Mouse (Mus musculus) hindbrain, embryonic 13.5 days (tissue): ENCODE results near the gene Btbd7. TPM values are rescaled to one million over a fixed set of nuclear protein-coding genes. Genes with fewer than 3 reads are reported as not detected.

Source experiments
- ATAC-seq: fragments of 200-750 bp; cut with Nextera tagmentation; 2 replicates; pipeline ENCODE4 v1.8.0; 2017; ENCODE audit warnings: moderate TSS enrichment; ENCODE audit not compliant: low FRiP score
- H3K27ac ChIP-seq: fragments of 300-500 bp; sonication (generic); 2 replicates; pipeline ENCODE4 v1.5.1; 2015; ENCODE audit warnings: inconsistent platforms, mild to moderate bottlenecking, moderate library complexity
- H3K27me3 ChIP-seq: fragments of 300-500 bp; sonication (generic); 2 replicates; pipeline ENCODE4 v1.6.1; 2015; ENCODE audit warnings: mild to moderate bottlenecking, inconsistent platforms
- H3K36me3 ChIP-seq: fragments of 300-500 bp; sonication (generic); 2 replicates; pipeline ENCODE4 v1.6.1; 2015; ENCODE audit warnings: mild to moderate bottlenecking, inconsistent platforms
- H3K4me1 ChIP-seq: fragments of 300-500 bp; sonication (generic); replicated peaks from 2 replicates; pipeline ENCODE4 v1.6.1; 2015; ENCODE audit warnings: inconsistent platforms
- H3K4me2 ChIP-seq: fragments of 300-500 bp; sonication (generic); 2 replicates; pipeline ENCODE4 v1.6.1; 2015; ENCODE audit warnings: inconsistent platforms, mild to moderate bottlenecking, moderate library complexity
- H3K4me3 ChIP-seq: fragments of 300-500 bp; sonication (generic); 2 replicates; pipeline ENCODE4 v1.5.1; 2015; ENCODE audit warnings: mild to moderate bottlenecking, inconsistent platforms
- H3K9ac ChIP-seq: fragments of 300-500 bp; sonication (generic); 2 replicates; pipeline ENCODE4 v1.6.1; 2015; ENCODE audit warnings: mild to moderate bottlenecking, inconsistent platforms
- H3K9me3 ChIP-seq: fragments of 300-500 bp; sonication (generic); 2 replicates; pipeline ENCODE4 v1.6.1; 2016; ENCODE audit warnings: inconsistent platforms
- WGBS: fragments of 180-500 bp; shearing (Covaris S2); methylation state at CpG from one replicate; pipeline ENCODE4 v1.1.7; 2015; 5-methylcytosine and 5-hydroxymethylcytosine counted together
- polyA plus RNA-seq: library from polyadenylated mRNA; unstranded; fragments of >200 nt; fragmentation: Nextera tagmentation; extraction: Ambion mirVana; gene quantifications from 2 replicates; pipeline ENCODE4 v1.2.1, GENCODE M21; 2015

Gene Btbd7
- 17.0 and 17.1 TPM in 2 replicates for polyA plus RNA-seq

DNA sequence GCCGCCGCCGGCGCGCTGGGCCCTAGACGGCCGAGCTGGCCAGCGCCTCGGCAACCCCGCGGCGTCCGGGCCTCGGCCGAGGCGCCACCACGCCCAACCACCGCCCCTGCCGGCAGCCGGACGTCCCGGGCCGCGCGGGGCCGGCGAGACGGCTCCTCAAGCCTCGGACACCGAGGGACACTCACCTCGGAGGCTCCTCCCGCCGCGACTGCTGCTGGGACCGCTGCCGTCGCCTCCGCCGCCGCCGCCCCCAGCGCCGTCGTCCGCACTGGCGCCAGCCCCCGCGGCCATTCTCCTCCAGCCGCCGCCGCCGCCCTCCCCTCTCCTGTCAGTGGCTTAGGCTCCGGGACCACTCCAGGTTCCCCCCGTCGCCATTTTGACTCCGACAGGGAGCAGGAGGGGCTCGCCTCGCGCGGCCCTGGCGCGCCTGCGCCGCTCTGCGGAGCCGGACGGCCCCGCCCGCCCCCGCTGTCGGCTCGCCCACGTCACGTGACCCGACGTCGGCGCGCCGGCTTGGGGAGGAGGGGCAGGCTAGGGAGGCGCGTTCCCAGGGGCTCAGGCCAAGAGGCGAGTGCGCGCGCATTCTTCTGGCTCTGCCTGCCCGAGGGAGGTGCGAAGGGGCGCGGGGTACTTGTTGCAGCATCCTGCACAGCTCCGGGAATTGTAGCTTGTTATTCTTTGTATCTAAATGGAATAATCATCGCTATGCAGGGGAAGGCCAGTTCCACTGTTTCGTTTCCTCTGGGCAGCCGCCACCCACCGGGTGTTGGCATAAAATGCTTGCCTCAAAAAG lies at the start of gene Btbd7:
TSS of gene Btbd7 (minus strand) at position 441 of the 793 bp plus-strand sequence.
- no peaks in the 10 kb centered on the region for H3K36me3 ChIP-seq
- H3K4me1 ChIP-seq = peaks cover 26% of the 10 kb centered on the region
- H3K4me2 ChIP-seq = peak within 1 kb of the TSS; percentile 85
- H3K27me3 ChIP-seq = no peaks in the 10 kb centered on the region
- peak within 1 kb of the TSS; percentile 97 for H3K27ac ChIP-seq
- peak; percentile 97 for ATAC-seq
- no peaks in the 10 kb centered on the region for H3K9me3 ChIP-seq
- peak within 1 kb of the TSS; percentile 89 for H3K4me3 ChIP-seq
- 0% methylated on average over 72 of the region's 95 CpGs for WGBS
- peak within 1 kb of the TSS; percentile 97 for H3K9ac ChIP-seq

GRCm38 (mm10) chr12:102916073-102916472 lies 37.8 kb upstream of the Btbd7 start:
- H3K27me3 ChIP-seq = no peaks in the 10 kb centered on the region
- no peak overlapping the region for H3K4me2 ChIP-seq
- no peak overlapping the region for H3K4me3 ChIP-seq
- no peaks in the 10 kb centered on the region for H3K9me3 ChIP-seq
- WGBS = 100% methylated on average over 2 of the region's 2 CpGs
- H3K4me1 ChIP-seq = no peaks in the 10 kb centered on the region
- no peaks in the 10 kb centered on the region for H3K36me3 ChIP-seq
- no peak overlapping the region for H3K9ac ChIP-seq
- no peak for ATAC-seq
- no peak overlapping the region for H3K27ac ChIP-seq

GRCm38 (mm10) chr12:102908191-102908590 lies 29.9 kb upstream of the Btbd7 start:
- 48% methylated on average over 3 of the region's 3 CpGs for WGBS
- no peaks in the 10 kb centered on the region for H3K9me3 ChIP-seq
- no peak overlapping the region for H3K4me3 ChIP-seq
- no peaks in the 10 kb centered on the region for H3K27me3 ChIP-seq
- H3K36me3 ChIP-seq = no peaks in the 10 kb centered on the region
- H3K4me1 ChIP-seq = no peaks in the 10 kb centered on the region
- no peak overlapping the region for H3K4me2 ChIP-seq
- no peak for ATAC-seq
- H3K27ac ChIP-seq = no peak overlapping the region
- H3K9ac ChIP-seq = no peak overlapping the region

DNA sequence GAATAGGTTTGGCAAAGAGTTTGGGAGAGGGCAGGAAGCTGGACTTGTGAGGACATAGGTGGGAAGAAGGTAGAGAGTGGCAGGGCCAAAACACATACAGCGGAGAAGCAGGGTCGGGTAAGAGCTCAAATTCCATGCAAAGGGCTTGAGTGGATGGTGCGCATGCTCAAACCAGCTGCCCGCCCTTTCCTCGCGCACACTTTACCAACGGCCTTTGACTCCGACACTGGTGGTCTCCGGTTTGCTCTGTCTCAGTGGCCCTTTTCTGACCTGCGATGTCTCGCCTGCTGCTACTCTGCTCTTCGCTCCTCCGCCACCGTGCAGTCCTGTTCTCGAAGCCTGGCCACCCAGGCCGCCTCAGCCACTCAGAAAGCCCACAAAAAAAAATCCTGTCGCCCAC lies 20.8 kb upstream of the Btbd7 start, which contains the start of gene Cox8c:
TSS of gene Cox8c (plus strand) at position 226 of the 400 bp plus-strand sequence.
- H3K4me2 ChIP-seq = no peak within 1 kb of the TSS
- no peaks in the 10 kb centered on the region for H3K9me3 ChIP-seq
- H3K9ac ChIP-seq = no peak within 1 kb of the TSS
- no peak for ATAC-seq
- H3K27ac ChIP-seq = no peak within 1 kb of the TSS
- no peaks in the 10 kb centered on the region for H3K36me3 ChIP-seq
- no peaks in the 10 kb centered on the region for H3K4me1 ChIP-seq
- 91% methylated on average over 17 of the region's 17 CpGs for WGBS
- H3K4me3 ChIP-seq = no peak within 1 kb of the TSS
- H3K27me3 ChIP-seq = no peaks in the 10 kb centered on the region

GRCm38 (mm10) chr12:102888568-102888967 lies 10.3 kb upstream of the Btbd7 start:
- H3K9me3 ChIP-seq = no peaks in the 10 kb centered on the region
- no peaks in the 10 kb centered on the region; the same call in 1 of the 2 replicates for H3K4me1 ChIP-seq
- WGBS = 48% methylated on average over 5 of the region's 5 CpGs
- no peak overlapping the region for H3K4me3 ChIP-seq
- no peaks in the 10 kb centered on the region for H3K36me3 ChIP-seq
- H3K27ac ChIP-seq = no peak overlapping the region
- ATAC-seq = no peak
- H3K27me3 ChIP-seq = no peaks in the 10 kb centered on the region
- H3K4me2 ChIP-seq = no peak overlapping the region
- no peak overlapping the region for H3K9ac ChIP-seq

DNA sequence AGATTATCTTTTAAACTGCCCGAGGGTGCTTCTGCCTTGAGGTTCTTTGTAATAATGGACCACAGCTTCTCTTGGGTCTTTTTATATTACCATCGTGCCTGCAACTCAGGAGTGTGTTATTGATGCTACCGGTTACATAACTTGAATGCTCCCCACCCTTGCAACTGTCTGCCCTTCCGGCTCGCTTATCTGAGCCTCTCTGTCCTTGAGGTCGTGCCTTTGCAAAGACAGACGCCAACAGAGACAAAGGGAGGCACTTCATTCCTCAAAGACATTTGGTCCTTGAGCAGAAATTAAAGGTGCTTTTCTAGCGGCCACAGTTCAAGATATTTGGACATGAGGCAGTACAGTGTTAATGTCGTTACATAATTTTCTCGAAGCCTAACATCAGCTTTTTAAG lies 9.1 kb upstream of the Btbd7 start:
- Histone ChIP-seq H3K9ac (no peak overlapping the region), H3K4me1 (no peaks in the 10 kb centered on the region; the same call in 1 of the 2 replicates), H3K36me3 (no peaks in the 10 kb centered on the region), H3K27me3 (no peaks in the 10 kb centered on the region), H3K27ac (no peak overlapping the region), H3K9me3 (no peaks in the 10 kb centered on the region), H3K4me3 (no peak overlapping the region), H3K4me2 (no peak overlapping the region)
- WGBS = 58% methylated on average over 10 of the region's 10 CpGs
- ATAC-seq = no peak

DNA sequence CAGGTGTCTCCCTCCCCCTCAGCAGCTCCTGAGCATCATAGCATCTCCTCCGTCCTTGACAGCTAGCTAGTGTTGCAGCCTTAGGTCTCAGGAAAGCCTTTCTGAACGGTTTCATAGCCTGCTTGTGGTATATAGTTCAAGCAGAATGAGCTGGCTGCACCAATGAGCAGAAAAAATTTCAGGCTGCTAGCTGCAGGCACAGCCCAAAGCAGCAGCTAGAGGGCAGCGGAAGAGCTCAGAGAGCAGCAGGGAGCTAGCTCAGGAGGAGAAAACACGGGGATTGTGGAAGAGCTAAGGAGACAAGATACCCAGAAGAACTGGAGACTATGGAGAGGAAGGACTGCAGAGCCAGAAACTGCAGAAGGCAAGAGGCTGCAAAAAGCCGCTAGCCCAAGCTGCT lies 7.5 kb upstream of the Btbd7 start:
- Histone ChIP-seq H3K36me3 (no peaks in the 10 kb centered on the region), H3K4me2 (no peak overlapping the region), H3K27me3 (no peaks in the 10 kb centered on the region), H3K4me1 (no peaks in the 10 kb centered on the region; the same call in 1 of the 2 replicates), H3K27ac (no peak overlapping the region), H3K9me3 (no peaks in the 10 kb centered on the region), H3K9ac (no peak overlapping the region; the same call in 1 of the 2 replicates), H3K4me3 (no peak overlapping the region)
- no peak; the same call in 1 of the 2 replicates for ATAC-seq
- 19% methylated on average over 5 of the region's 5 CpGs for WGBS

GRCm38 (mm10) chr12:102878901-102879300 lies 630 bp upstream of the Btbd7 start:
- no peaks in the 10 kb centered on the region for H3K9me3 ChIP-seq

DNA sequence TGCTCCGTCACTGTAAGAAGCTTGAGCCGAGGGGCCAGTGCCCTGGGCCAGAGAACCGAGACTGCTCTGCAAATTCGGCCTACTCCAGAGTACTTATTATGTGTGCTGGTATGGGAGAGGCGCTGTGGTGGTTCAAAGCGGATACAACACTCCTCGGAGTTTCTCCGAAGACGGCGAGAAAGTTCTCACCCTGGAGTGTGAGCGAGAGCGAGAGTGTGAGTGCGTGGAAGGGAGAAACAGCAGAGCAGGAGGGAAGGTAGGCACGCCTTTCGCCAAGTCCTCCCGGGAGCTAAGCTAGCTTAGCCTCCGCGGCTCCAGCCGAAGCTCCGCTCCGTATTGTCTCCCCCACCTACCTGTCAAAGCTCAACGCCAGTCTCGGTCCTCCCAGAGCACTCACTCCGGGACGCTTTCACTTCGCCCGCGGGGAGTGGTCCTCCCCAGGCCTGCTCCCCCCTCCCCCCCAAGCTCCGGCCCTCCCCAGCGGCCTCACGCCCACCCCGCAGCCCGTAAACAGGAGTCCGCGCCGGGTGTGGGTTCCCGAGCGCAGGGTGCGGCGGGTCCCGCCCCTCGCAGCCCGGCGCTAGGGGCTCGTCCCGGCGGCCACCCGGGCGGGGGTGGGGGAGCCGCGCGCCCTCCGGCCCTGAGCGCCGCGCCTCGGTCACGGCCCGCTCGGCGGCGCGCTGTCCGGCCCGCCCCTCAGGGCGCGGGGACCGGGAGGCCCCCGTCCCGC lies 805 bp downstream of the Btbd7 start:
- WGBS = under 1% methylated on average over 42 of the region's 70 CpGs
- Histone ChIP-seq H3K4me1 (peaks cover 26% of the 10 kb centered on the region), H3K4me3 (peak overlapping the region; percentile 89), H3K27me3 (no peaks in the 10 kb centered on the region), H3K9me3 (no peaks in the 10 kb centered on the region), H3K4me2 (peak overlapping the region; percentile 85), H3K9ac (peak overlapping the region; percentile 97), H3K36me3 (no peaks in the 10 kb centered on the region), H3K27ac (peak overlapping the region; percentile 97)
- ATAC-seq = peak; percentile 79

More at GRCm38 (mm10) chr12:102878901-102879300, 630 bp upstream of the Btbd7 start:
- H3K36me3 ChIP-seq = no peaks in the 10 kb centered on the region
- H3K4me1 ChIP-seq = peaks cover 23% of the 10 kb centered on the region
- no peak for ATAC-seq
- H3K4me3 ChIP-seq = peak overlapping the region; percentile 89
- WGBS = 42% methylated on average over 7 of the region's 7 CpGs
- peak overlapping the region; percentile 57 for H3K4me2 ChIP-seq
- H3K9ac ChIP-seq = peak overlapping the region; percentile 97; the same call in 1 of the 2 replicates
- H3K27ac ChIP-seq = peak overlapping the region; percentile 97
- H3K27me3 ChIP-seq = no peaks in the 10 kb centered on the region

GRCm38 (mm10) chr12:102870527-102870926 lies 7.7 kb downstream of the Btbd7 start:
- Histone ChIP-seq H3K4me1 (peaks cover 4% of the 10 kb centered on the region; the same call in 1 of the 2 replicates), H3K4me3 (no peak overlapping the region), H3K36me3 (peaks cover 8% of the 10 kb centered on the region; the same call in 1 of the 2 replicates), H3K27ac (no peak overlapping the region), H3K4me2 (no peak overlapping the region), H3K9me3 (no peaks in the 10 kb centered on the region), H3K9ac (no peak overlapping the region), H3K27me3 (no peaks in the 10 kb centered on the region)
- no peak for ATAC-seq
- WGBS = 88% methylated on average over 1 of the region's 1 CpGs

GRCm38 (mm10) chr12:102869802-102870201 lies 8.5 kb downstream of the Btbd7 start:
- Histone ChIP-seq H3K36me3 (peaks cover 8% of the 10 kb centered on the region; the same call in 1 of the 2 replicates), H3K4me2 (no peak overlapping the region), H3K4me1 (peaks cover 3% of the 10 kb centered on the region; the same call in 1 of the 2 replicates), H3K27me3 (no peaks in the 10 kb centered on the region), H3K9ac (no peak overlapping the region), H3K4me3 (no peak overlapping the region), H3K9me3 (no peaks in the 10 kb centered on the region), H3K27ac (no peak overlapping the region)
- no peak for ATAC-seq
- 92% methylated on average over 2 of the region's 2 CpGs for WGBS

DNA sequence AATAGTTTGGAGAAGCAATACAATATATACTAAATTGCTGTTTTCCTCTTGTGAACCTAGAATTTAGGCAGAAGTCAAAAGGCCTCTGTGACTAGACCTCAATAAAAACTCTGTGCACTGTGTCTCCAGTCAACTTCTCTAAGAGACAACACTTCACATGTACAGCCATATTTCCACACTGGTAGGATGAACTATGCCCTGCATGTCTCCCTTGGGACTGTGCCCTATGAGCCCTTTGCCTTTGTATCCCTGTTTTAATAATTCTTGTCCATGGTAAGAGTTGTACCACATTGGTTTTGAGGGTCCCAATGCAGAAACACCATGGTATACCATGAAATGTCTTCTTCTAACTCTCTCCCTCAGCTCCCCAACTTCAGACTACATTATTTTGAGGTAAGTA lies 17.5 kb downstream of the Btbd7 start:
- Histone ChIP-seq H3K36me3 (no peaks in the 10 kb centered on the region), H3K4me1 (peaks cover 11% of the 10 kb centered on the region), H3K9ac (no peak overlapping the region), H3K4me2 (no peak overlapping the region), H3K9me3 (no peaks in the 10 kb centered on the region), H3K4me3 (no peak overlapping the region), H3K27me3 (no peaks in the 10 kb centered on the region), H3K27ac (no peak overlapping the region)
- ATAC-seq = no peak
